Mouse (Mus musculus) spleen, adult 2 months (tissue): ENCODE measurements around the gene Ep300.
A peak's percentile ranks its signal among the peaks of the same experiment; 100 is the strongest.

ENCODE experiments used
- CTCF ChIP-seq: fragments of 200-500 bp; IDR thresholded peaks from 2 replicates; pipeline ENCODE4 v1.5.1; 2011; ENCODE audit warnings: mild to moderate bottlenecking, inconsistent platforms; ENCODE audit not compliant: insufficient read depth, insufficient read length, insufficient replicate concordance; ENCODE audit errors: extremely low read depth
- POLR2A ChIP-seq: fragments of 200-500 bp; IDR thresholded peaks from 2 replicates; pipeline ENCODE4 v1.6.1; 2011; ENCODE audit warnings: low read depth, low read length, inconsistent platforms

DNA sequence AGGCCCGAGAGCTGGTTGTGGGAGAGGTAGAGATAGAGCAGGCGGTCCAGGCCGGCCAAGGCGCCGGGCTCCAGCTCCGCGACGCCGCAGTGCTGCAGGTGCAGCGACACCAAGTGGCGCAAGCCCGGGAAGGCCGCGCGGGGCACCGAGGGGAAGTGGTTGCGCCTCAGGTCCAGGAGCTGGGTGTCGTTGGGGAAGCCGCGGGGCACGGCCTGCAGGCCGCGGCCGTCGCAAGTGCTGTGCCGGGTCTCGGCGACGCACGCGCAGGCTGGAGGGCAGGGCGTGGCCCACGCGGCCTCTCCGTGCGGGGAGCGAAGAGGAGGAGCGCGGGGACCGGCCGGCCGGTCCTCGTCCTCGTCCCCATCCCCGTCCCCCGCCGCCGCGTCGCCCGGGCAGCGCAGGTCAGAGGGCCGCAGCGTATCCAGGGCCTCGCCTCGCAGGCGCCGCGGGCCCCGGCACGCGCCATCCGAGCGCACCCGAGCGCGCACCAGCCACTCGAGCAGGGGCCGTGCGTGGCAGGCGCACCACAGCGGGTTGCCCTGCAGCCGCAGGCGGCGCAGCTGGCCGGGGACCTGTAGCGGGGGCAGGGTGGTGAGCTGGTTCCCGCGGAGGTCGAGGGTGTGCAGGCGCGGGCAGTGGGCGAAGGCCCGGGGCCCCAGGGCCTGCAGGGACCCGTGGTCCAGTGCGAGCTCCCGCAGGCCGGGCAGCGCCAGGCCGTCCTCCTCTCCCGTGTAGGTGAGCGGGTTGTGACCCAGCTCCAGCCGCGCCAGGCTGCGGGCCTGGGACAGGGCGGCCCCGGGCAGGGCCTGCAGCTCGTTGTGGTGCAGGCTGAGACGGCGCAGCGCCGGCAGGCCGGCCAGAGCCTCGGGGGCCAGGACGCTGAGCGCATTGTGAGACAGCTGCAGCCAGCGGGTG is 109.1 kb downstream of the Ep300 start:
- TF ChIP-seq CTCF (peak; percentile 79), POLR2A (no peak)
